Mouse (Mus musculus): Measurements from ENCODE around the gene St6galnac1. TPM values are rescaled to one million over a fixed set of nuclear protein-coding genes. Genes with fewer than 3 reads are reported as not detected.

The St6galnac1 gene
- not detected in 4 replicates for total RNA-seq (2023; ENCODE audit: inconsistent age)

GRCm38 (mm10) chr11:116775407-116775806 is at the start of gene St6galnac1:
TSS of gene St6galnac1 (minus strand) at chr11:116775507.

Other genes with a start within 250 kb of the St6galnac1 start
- gene Sphk1, start 244.6 kb downstream of the St6galnac1 start, total RNA-seq (2023; ENCODE audit: inconsistent age) = 0.27 to 0.51 TPM (median 0.36 TPM) in 4 replicates
- 22.5 to 26.3 TPM (median 24.5 TPM) in 4 replicates for gene Ube2o, start 194.1 kb downstream of the St6galnac1 start, total RNA-seq (2023; ENCODE audit: inconsistent age)
- not detected in 4 replicates for gene Aanat, start 189.1 kb downstream of the St6galnac1 start, total RNA-seq (2023; ENCODE audit: inconsistent age)
- 76.5 to 83.8 TPM (median 80.3 TPM) in 4 replicates for gene Rhbdf2, start 148.5 kb downstream of the St6galnac1 start, total RNA-seq (2023; ENCODE audit: inconsistent age)
- gene Prcd, start 122.0 kb downstream of the St6galnac1 start, total RNA-seq (2023; ENCODE audit: inconsistent age) = not detected in 4 replicates
- not detected in 4 replicates for gene Cygb, start 121.2 kb downstream of the St6galnac1 start, total RNA-seq (2023; ENCODE audit: inconsistent age)
- not detected in 4 replicates for gene Mxra7, start 52.5 kb upstream of the St6galnac1 start, total RNA-seq (2023; ENCODE audit: inconsistent age)
- gene Mettl23, start 67.8 kb upstream of the St6galnac1 start, total RNA-seq (2023; ENCODE audit: inconsistent age) = 61.9 to 71.2 TPM (median 68.1 TPM) in 4 replicates
- gene Jmjd6, start 67.9 kb upstream of the St6galnac1 start, total RNA-seq (2023; ENCODE audit: inconsistent age) = 59.5 to 72.1 TPM (median 67.0 TPM) in 4 replicates
- gene Mfsd11, start 76.9 kb upstream of the St6galnac1 start, total RNA-seq (2023; ENCODE audit: inconsistent age) = 20.7 to 32.2 TPM (median 27.6 TPM) in 4 replicates
- 356 to 378 TPM (median 365 TPM) in 4 replicates for gene Srsf2, start 77.6 kb upstream of the St6galnac1 start, total RNA-seq (2023; ENCODE audit: inconsistent age)
- gene Mgat5b, start 143.4 kb upstream of the St6galnac1 start, total RNA-seq (2023; ENCODE audit: inconsistent age) = not detected in 4 replicates

Measured in B cell, adult (primary cell).